Mouse (Mus musculus): Measurements from ENCODE around the gene Arhgap10. TPM values are rescaled to one million over a fixed set of nuclear protein-coding genes. Genes with fewer than 3 reads are reported as not detected.
A peak's percentile ranks its signal among the peaks of the same experiment; 100 is the strongest.

Gene Arhgap10
- total and polyA plus RNA-seq, 3 experiments, result 16.9 to 32.5 (median 29.1) TPM

- DNase-seq, result no peak
These were observed 75.3 kb downstream of the Arhgap10 start for GRCm38 (mm10) chr8:77442452-77442851.

- DNase-seq, result no peak
These were observed 76.8 kb downstream of the Arhgap10 start for GRCm38 (mm10) chr8:77440913-77441312.

GRCm38 (mm10) chr8:77440324-77440880, 77.4 kb downstream of the Arhgap10 start:
- DNase-seq, result peak; percentile 23

- no peak for DNase-seq
These were observed 78.1 kb downstream of the Arhgap10 start for GRCm38 (mm10) chr8:77439670-77440069.

GRCm38 (mm10) chr8:77437807-77438493, 79.8 kb downstream of the Arhgap10 start:
- DNase-seq, result no peak

- DNase-seq, result no peak
These were observed 81.5 kb downstream of the Arhgap10 start for GRCm38 (mm10) chr8:77436013-77436990.

GRCm38 (mm10) chr8:77433221-77433620, 84.5 kb downstream of the Arhgap10 start:
- no peak for DNase-seq

- no peak for DNase-seq
These were observed 85.0 kb downstream of the Arhgap10 start for GRCm38 (mm10) chr8:77432726-77433125.

- DNase-seq, result no peak
These were observed 89.3 kb downstream of the Arhgap10 start for GRCm38 (mm10) chr8:77428420-77428819.

GRCm38 (mm10) chr8:77428015-77428414, 89.7 kb downstream of the Arhgap10 start:
- DNase-seq, result no peak

GRCm38 (mm10) chr8:77427438-77427837, 90.3 kb downstream of the Arhgap10 start:
- no peak for DNase-seq

- DNase-seq, result no peak
These were observed 93.9 kb downstream of the Arhgap10 start for GRCm38 (mm10) chr8:77423850-77424249.

GRCm38 (mm10) chr8:77422632-77423252, 95.0 kb downstream of the Arhgap10 start:
- DNase-seq, result no peak

- DNase-seq, result no peak
These were observed 96.2 kb downstream of the Arhgap10 start for GRCm38 (mm10) chr8:77421596-77421995.

GRCm38 (mm10) chr8:77419731-77420130, 98.0 kb downstream of the Arhgap10 start:
- peak; percentile 65 for DNase-seq

GRCm38 (mm10) chr8:77416738-77417137, 101.0 kb downstream of the Arhgap10 start:
- DNase-seq, result no peak

GRCm38 (mm10) chr8:77416034-77416433, 101.7 kb downstream of the Arhgap10 start:
- no peak for DNase-seq

- DNase-seq, result no peak
These were observed 106.5 kb downstream of the Arhgap10 start for GRCm38 (mm10) chr8:77411262-77411661.

- DNase-seq, result peak; percentile 40
These were observed 107.4 kb downstream of the Arhgap10 start for GRCm38 (mm10) chr8:77410394-77410793.

- no peak for DNase-seq
These were observed 109.1 kb downstream of the Arhgap10 start for GRCm38 (mm10) chr8:77408527-77409215.

GRCm38 (mm10) chr8:77406846-77407245, 110.9 kb downstream of the Arhgap10 start:
- DNase-seq, result no peak

GRCm38 (mm10) chr8:77406444-77406843, 111.3 kb downstream of the Arhgap10 start:
- DNase-seq, result no peak
